Mouse (Mus musculus) forebrain, embryonic 16.5 days (tissue): ENCODE data around the gene Smurf2. TPM values are rescaled to one million over a fixed set of nuclear protein-coding genes. Genes with fewer than 3 reads are reported as not detected.

Source experiments
- ATAC-seq: fragments of 200-750 bp; cut with Nextera tagmentation; 2 replicates; pipeline ENCODE4 v1.8.0; 2017; ENCODE audit warnings: mild to moderate bottlenecking, moderate library complexity
- H3K27ac ChIP-seq: fragments of 300-500 bp; sonication (generic); 2 replicates; pipeline ENCODE4 v1.5.1; 2014; ENCODE audit warnings: low read length, control low read depth
- H3K27me3 ChIP-seq: fragments of 300-500 bp; sonication (generic); replicated peaks from 2 replicates; pipeline ENCODE4 v1.6.1; 2014; ENCODE audit warnings: low read length; ENCODE audit not compliant: control insufficient read depth, insufficient read depth
- H3K36me3 ChIP-seq: fragments of 300-500 bp; sonication (generic); 2 replicates; pipeline ENCODE4 v1.6.1; 2014; ENCODE audit not compliant: control insufficient read depth, insufficient read depth
- H3K4me1 ChIP-seq: fragments of 300-500 bp; sonication (generic); replicated peaks from 2 replicates; pipeline ENCODE4 v1.6.1; 2014; ENCODE audit warnings: low read length; ENCODE audit not compliant: control insufficient read depth, insufficient read depth
- H3K4me2 ChIP-seq: fragments of 300-500 bp; sonication (generic); 2 replicates; pipeline ENCODE4 v1.6.1; 2014; ENCODE audit warnings: mild to moderate bottlenecking, low read length, control low read depth
- H3K4me3 ChIP-seq: fragments of 300-500 bp; sonication (generic); replicated peaks from 2 replicates; pipeline ENCODE4 v1.5.1; 2014; ENCODE audit warnings: mild to moderate bottlenecking, low read length, control low read depth
- H3K9ac ChIP-seq: fragments of 300-500 bp; sonication (generic); replicated peaks from 2 replicates; pipeline ENCODE4 v1.6.1; 2014; ENCODE audit warnings: low read depth, low read length, control low read depth
- H3K9me3 ChIP-seq: fragments of 300-500 bp; sonication (generic); 2 replicates; pipeline ENCODE4 v1.6.1; 2016; ENCODE audit warnings: low read length; ENCODE audit not compliant: control insufficient read depth
- WGBS: fragments of 180-500 bp; shearing (Covaris S2); extraction: QIAGEN DNeasy Blood & Tissue Kit; methylation state at CpG from one replicate; pipeline ENCODE4 v1.1.7; 2014; 5-methylcytosine and 5-hydroxymethylcytosine counted together
- polyA plus RNA-seq: library from polyadenylated mRNA; unstranded; fragments of >200 nt; fragmentation: Nextera tagmentation; extraction: Ambion mirVana; gene quantifications from 2 replicates; pipeline ENCODE4 v1.2.1, GENCODE M21; 2015

The Smurf2 gene
- polyA plus RNA-seq, 1 experiment from 2014 or later = 15.0 TPM

DNA sequence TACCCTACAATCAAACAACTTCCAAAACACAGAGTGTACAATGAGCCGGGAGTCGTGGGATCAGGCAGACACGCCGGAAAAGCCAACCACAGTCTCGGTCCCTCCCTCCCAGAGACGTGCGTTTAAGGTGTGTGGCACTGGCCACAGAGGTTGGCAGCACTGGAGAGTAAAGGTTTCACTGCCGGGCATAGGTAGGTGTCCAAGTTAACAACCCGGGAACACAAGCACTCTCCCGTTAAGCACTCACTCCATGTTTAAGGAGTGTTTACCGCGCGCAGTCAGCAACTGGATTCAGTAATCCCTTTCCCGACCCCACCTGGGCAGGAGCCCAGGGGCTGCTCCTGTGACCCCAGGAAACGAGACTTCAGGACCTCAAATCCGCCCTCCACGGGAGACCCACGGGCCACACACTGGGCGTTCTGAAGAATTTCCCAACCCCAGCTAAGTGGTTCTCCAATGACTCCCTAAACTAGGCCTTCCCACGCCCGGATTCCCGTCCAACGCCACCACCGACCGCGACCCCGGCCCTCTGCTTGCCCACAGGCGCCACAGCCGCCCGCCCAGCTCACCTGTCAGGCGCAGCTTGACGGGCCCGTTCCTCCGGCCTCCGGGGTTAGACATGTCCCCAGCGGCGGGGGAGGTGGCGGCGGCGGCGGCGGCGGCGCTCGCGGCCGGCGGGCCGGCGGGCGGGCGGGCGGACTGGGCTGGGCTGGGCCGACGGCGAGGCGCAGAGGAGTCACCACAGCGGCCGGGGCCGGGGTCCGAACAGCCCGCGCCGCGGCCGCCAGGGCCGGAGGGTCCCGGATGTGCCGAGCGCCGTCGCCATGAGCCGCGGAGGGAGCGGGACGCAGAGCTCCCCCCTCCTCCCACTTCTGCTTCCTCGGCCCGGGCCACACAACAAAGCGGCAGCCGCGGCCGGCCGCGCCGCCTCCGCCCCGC lies 634 bp downstream of the Smurf2 start:
- Histone ChIP-seq H3K9me3 (no peaks in the 10 kb centered on the region), H3K4me3 (peak overlapping the region; percentile 97), H3K4me1 (peaks cover 23% of the 10 kb centered on the region), H3K36me3 (no peaks in the 10 kb centered on the region), H3K9ac (peak overlapping the region; percentile 92), H3K4me2 (peak overlapping the region; percentile 89), H3K27me3 (no peaks in the 10 kb centered on the region), H3K27ac (peak overlapping the region; percentile 94)
- under 1% methylated on average over 67 of the region's 87 CpGs for WGBS
- ATAC-seq = peak; percentile 86

DNA sequence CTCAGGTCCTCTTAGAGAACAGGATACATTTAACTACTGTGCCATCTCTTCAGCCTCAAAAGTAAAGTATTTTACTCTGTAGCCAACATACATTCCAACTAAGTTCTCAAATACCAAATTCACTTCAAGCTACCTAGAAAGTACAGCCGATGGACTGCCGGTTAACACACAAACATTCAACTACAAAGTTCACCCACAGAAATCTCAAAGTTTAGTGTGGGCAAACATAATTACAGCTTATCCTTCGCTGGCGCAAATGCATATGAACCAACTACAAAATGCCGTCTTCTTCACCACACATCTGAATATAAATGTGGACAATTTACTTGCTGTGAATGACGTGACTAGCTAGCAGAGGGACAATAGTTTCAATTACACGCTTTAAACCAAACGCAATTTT lies 1.6 kb downstream of the Smurf2 start:
- no peak for ATAC-seq
- peak overlapping the region; percentile 89 for H3K4me2 ChIP-seq
- H3K36me3 ChIP-seq = no peaks in the 10 kb centered on the region
- H3K4me1 ChIP-seq = peaks cover 23% of the 10 kb centered on the region
- H3K27ac ChIP-seq = no peak overlapping the region
- H3K27me3 ChIP-seq = no peaks in the 10 kb centered on the region
- peak overlapping the region; percentile 92; the same call in 1 of the 2 replicates for H3K9ac ChIP-seq
- 16% methylated on average over 8 of the region's 8 CpGs for WGBS
- H3K4me3 ChIP-seq = peak overlapping the region; percentile 97
- H3K9me3 ChIP-seq = no peaks in the 10 kb centered on the region

DNA sequence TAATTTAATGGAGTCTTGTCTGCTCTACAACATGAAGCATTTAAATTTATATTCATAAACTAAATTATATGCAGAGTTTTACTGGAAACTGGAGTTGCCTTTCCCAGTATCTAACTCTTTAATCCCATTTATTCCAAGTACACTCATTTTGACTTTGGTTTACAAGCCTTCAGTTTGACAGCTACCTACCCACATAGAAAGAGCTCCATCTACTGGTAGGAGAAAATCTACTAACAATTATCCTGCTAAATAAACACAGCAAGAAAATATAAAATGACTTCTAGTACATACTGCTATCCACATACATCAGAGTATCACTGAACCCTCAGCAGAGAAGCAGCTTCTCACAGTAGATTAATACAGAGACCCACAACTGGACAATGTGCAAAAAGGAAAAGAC lies 9.3 kb downstream of the Smurf2 start:
- no peak overlapping the region for H3K9ac ChIP-seq
- no peaks in the 10 kb centered on the region; the same call in 1 of the 2 replicates for H3K4me1 ChIP-seq
- H3K27ac ChIP-seq = no peak overlapping the region
- no peak for ATAC-seq
- no peak overlapping the region for H3K4me3 ChIP-seq
- no peaks in the 10 kb centered on the region for H3K9me3 ChIP-seq
- no peak overlapping the region for H3K4me2 ChIP-seq
- H3K27me3 ChIP-seq = no peaks in the 10 kb centered on the region
- H3K36me3 ChIP-seq = no peaks in the 10 kb centered on the region

DNA sequence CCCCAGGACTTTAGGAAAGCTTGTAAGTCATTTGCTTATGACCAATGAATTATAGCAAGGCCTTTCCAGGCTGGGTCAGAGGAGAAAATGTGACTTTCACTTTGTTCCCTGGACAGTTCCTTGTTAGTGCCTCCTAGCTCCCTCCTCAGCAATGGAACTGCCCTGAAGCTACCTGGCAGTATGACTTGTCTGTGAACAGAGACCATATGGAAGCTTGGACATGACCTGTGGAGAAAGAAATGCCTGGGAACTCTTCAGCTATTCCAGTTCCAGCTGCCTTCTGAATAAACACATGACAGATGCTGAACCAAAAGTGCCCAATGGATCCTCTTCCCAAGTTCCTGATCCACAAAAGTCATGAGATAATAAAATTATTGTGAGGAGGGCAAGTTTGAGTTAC lies 12.5 kb downstream of the Smurf2 start:
- no peaks in the 10 kb centered on the region for H3K9me3 ChIP-seq
- H3K27me3 ChIP-seq = no peaks in the 10 kb centered on the region
- no peak overlapping the region for H3K4me3 ChIP-seq
- H3K27ac ChIP-seq = no peak overlapping the region
- no peak for ATAC-seq
- no peaks in the 10 kb centered on the region for H3K36me3 ChIP-seq
- no peak overlapping the region for H3K9ac ChIP-seq
- H3K4me1 ChIP-seq = no peaks in the 10 kb centered on the region
- H3K4me2 ChIP-seq = no peak overlapping the region

DNA sequence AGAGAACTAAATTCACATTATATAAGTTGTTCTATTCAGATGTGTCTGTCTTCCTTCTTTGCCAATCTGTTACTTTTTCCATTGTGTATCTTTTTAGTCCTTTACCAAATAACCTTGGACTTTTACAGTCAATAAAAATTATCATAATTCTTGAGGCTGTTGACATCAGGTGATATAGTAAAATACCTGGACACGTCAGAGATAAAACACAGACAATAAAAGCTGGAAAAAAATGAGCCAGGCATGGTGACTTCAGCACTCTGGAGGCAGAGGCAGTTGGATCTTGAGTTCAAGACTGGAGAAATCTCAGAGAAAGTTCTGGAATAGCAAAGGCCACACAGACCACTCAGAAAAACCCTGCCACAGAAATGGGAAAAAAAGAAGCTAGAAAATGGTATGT lies 13.3 kb downstream of the Smurf2 start:
- ATAC-seq = no peak
- Histone ChIP-seq H3K4me1 (no peaks in the 10 kb centered on the region), H3K27ac (no peak overlapping the region), H3K36me3 (no peaks in the 10 kb centered on the region), H3K27me3 (no peaks in the 10 kb centered on the region), H3K9me3 (no peaks in the 10 kb centered on the region), H3K4me3 (no peak overlapping the region), H3K9ac (no peak overlapping the region), H3K4me2 (no peak overlapping the region)
- 90% methylated on average over 1 of the region's 1 CpGs for WGBS

DNA sequence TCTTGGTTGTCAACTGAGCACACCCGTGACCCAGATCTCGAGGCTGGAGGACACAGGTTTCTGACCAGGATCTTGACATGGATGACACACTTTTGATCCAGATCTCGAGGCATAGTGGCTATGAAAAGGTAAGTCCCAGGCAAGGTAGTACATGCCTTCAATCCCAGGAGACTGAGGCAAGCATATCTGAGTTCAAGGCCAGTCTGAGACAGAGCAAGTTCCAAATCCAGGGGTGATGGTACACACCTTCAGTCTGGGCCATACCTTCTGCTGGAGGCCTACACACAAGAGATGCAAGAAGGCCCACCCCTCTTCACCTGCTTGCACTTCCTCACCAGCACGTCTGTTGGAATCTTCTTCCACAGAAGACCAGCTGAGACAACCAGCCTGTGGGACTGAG lies 14.8 kb downstream of the Smurf2 start:
- no peak for ATAC-seq
- H3K4me3 ChIP-seq = no peak overlapping the region

DNA sequence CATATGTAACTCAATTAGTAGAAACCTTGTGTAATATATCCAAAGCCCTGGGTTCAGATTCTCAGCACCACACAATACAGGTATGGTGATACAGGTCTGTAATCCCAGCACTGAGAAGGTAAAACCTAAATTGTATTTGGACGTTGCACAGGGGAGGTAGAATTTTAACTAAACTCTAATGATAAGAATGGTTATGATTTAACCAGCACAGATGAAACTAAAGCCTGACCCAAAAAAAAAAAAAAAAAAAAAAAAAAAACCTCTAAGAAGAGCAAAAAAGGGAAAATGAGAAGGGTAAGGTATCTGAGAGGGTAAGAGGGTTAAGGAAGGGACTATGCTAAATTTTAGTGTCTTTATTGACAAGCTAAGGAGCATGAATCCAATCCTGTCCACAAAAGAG lies 20.7 kb downstream of the Smurf2 start:
- no peaks in the 10 kb centered on the region for H3K27me3 ChIP-seq
- H3K4me3 ChIP-seq = no peak overlapping the region
- H3K9ac ChIP-seq = no peak overlapping the region
- no peak for ATAC-seq
- H3K27ac ChIP-seq = no peak overlapping the region
- 97% methylated on average over 1 of the region's 1 CpGs for WGBS
- no peaks in the 10 kb centered on the region for H3K36me3 ChIP-seq
- no peaks in the 10 kb centered on the region for H3K4me1 ChIP-seq
- no peaks in the 10 kb centered on the region for H3K9me3 ChIP-seq
- H3K4me2 ChIP-seq = no peak overlapping the region

More for the DNA sequence above, 14.8 kb downstream of the Smurf2 start:
- H3K4me1 ChIP-seq = no peaks in the 10 kb centered on the region
- no peaks in the 10 kb centered on the region for H3K27me3 ChIP-seq
- 94% methylated on average over 4 of the region's 4 CpGs for WGBS
- H3K9ac ChIP-seq = no peak overlapping the region
- no peak overlapping the region for H3K4me2 ChIP-seq
- H3K36me3 ChIP-seq = no peaks in the 10 kb centered on the region
- H3K27ac ChIP-seq = no peak overlapping the region
- no peaks in the 10 kb centered on the region for H3K9me3 ChIP-seq

DNA sequence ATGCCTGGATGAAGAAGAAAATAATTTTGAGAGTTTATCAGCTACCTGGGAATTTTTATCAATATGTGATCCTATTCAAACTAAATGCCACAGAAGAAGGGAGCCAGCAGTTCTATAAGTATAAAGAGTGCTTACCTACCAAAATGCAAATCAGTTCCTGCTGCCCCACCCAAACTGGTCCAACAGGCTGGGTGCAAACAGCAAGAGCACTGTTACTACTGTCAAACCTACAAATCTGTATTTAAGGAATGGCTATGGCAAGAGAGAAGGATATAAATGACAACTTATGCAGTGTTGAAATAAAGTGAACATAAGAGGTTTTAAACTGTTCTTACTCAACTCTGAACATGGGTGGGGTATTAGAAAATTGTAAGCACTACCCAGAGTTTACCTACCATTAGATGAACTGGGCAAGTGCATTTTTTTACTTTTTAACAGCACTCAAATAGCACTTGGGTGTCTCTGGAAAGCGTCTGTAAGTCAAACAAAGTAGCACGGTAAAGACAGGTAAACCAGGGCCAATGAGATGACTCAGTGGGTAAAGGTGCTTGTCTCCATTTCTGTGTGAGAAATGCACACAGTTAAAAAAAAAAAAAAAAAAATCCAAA lies 23.9 kb downstream of the Smurf2 start:
- Histone ChIP-seq H3K4me2 (no peak overlapping the region), H3K4me3 (no peak overlapping the region), H3K4me1 (no peaks in the 10 kb centered on the region), H3K9me3 (no peaks in the 10 kb centered on the region), H3K27ac (no peak overlapping the region), H3K36me3 (no peaks in the 10 kb centered on the region), H3K9ac (no peak overlapping the region), H3K27me3 (no peaks in the 10 kb centered on the region)
- no peak for ATAC-seq
- WGBS = 89% methylated on average over 2 of the region's 2 CpGs

DNA sequence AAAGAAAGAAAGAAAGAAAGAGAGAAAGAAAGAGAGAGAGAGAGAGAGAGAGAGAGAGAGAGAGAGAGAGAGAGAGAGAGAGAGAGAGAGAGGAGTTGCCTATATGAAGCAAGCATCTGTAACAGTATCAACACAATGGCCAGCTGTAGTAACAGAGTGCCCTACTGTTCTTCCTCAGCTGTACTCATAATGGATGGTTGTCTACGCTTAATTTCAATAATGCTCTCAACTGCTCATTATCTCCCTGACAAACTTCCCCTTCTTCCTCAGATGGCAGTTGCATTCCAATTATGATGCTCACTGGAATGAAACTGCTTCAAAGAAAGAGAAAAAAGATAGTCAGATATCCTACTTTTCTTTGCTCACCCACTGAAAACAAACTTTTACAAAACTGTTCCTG lies 36.9 kb downstream of the Smurf2 start:
- H3K27ac ChIP-seq = no peak overlapping the region
- H3K27me3 ChIP-seq = no peaks in the 10 kb centered on the region
- no peaks in the 10 kb centered on the region for H3K9me3 ChIP-seq
- H3K4me2 ChIP-seq = no peak overlapping the region
- no peak for ATAC-seq
- no peaks in the 10 kb centered on the region for H3K36me3 ChIP-seq
- no peak overlapping the region for H3K9ac ChIP-seq
- H3K4me3 ChIP-seq = no peak overlapping the region
- WGBS = 58% methylated on average over 1 of the region's 1 CpGs
- no peaks in the 10 kb centered on the region for H3K4me1 ChIP-seq
